ENCODE assay signal across 8 mouse cellular contexts in genomic region chr10:75872025-75872914, GRCm38 (mm10). TPM values are rescaled to one million over a fixed set of nuclear protein-coding genes. Genes with fewer than 3 reads are reported as not detected.
DNase-seq lines count a peak whose midpoint lies in the region; ATAC-seq and TF ChIP-seq lines count a peak whose summit lies in the region.

No protein-coding gene starts in this region.

- H3K27ac ChIP-seq in heart, embryonic 10.5 days, result peak overlapping the region; percentile 87
- peak overlapping the region; percentile 94 for H3K27ac ChIP-seq in ES-Bruce4 (ENCODE audit: insufficient read depth, low read length)
- peak overlapping the region; percentile 55 for H3K27ac ChIP-seq in forebrain, postnatal 0 days (ENCODE audit: low read depth, low read length)
- H3K27ac ChIP-seq in macrophage, result no peak overlapping the region

- H3K79me2 ChIP-seq in macrophage (ENCODE audit: inconsistent target), result no peaks in the 10 kb centered on the region

- no peaks in the 10 kb centered on the region; the same call in 1 of the 2 replicates for H3K27me3 ChIP-seq in heart, embryonic 10.5 days (ENCODE audit: insufficient read depth, poor library complexity, severe bottlenecking)
- no peaks in the 10 kb centered on the region for H3K27me3 ChIP-seq in ES-Bruce4 (ENCODE audit: control insufficient read depth, insufficient read depth, low read length, poor library complexity, severe bottlenecking)
- no peaks in the 10 kb centered on the region for H3K27me3 ChIP-seq in forebrain, postnatal 0 days (ENCODE audit: insufficient read depth, low read length)

- H3K36me3 ChIP-seq in heart, embryonic 10.5 days, result no peaks in the 10 kb centered on the region
- H3K36me3 ChIP-seq in ES-Bruce4 (ENCODE audit: control insufficient read depth, insufficient read depth, low read length, poor library complexity, severe bottlenecking) (no peaks in the 10 kb centered on the region), macrophage (ENCODE audit: inconsistent target) (no peaks in the 10 kb centered on the region)
- no peaks in the 10 kb centered on the region for H3K36me3 ChIP-seq in forebrain, postnatal 0 days (ENCODE audit: insufficient read depth)

- H3K9ac ChIP-seq in ES-Bruce4 (ENCODE audit: low read depth, poor library complexity, severe bottlenecking), result peak overlapping the region; percentile 75
- peak overlapping the region; percentile 45 for H3K9ac ChIP-seq in forebrain, postnatal 0 days

- peaks cover 18% of the 10 kb centered on the region for H3K4me1 ChIP-seq in heart, embryonic 10.5 days
- peaks cover 3% of the 10 kb centered on the region for H3K4me1 ChIP-seq in ES-Bruce4 (ENCODE audit: control insufficient read depth, insufficient read depth, low read length)
- H3K4me1 ChIP-seq in forebrain, postnatal 0 days (ENCODE audit: insufficient read depth), result peaks cover 13% of the 10 kb centered on the region

- H3K4me3 ChIP-seq in heart, embryonic 10.5 days, result peak overlapping the region; percentile 56
- H3K4me3 ChIP-seq in ES-Bruce4 (ENCODE audit: low read depth, low read length) (peak overlapping the region; percentile 95), macrophage (ENCODE audit: inconsistent target) (peak overlapping the region; percentile 8; the same call in 1 of the 2 replicates)
- H3K4me3 ChIP-seq in forebrain, postnatal 0 days (ENCODE audit: low read depth, low read length), result peak overlapping the region; percentile 28

- H3K4me2 ChIP-seq in forebrain, postnatal 0 days (ENCODE audit: low read depth), result peak overlapping the region; percentile 58

- DNase-seq in heart, embryonic 10.5 days (ENCODE audit: low spot score), result no peak
- no peak for DNase-seq in heart, adult 8-10 months (ENCODE audit: low spot score)
- no peak for DNase-seq in forebrain, postnatal 0 days
- no peak for DNase-seq in adrenal gland, postnatal 14 days
- DNase-seq in kidney, adult 9 months, result no peak

- H3K9me3 ChIP-seq in heart, embryonic 10.5 days, result no peaks in the 10 kb centered on the region
- no peaks in the 10 kb centered on the region for H3K9me3 ChIP-seq in ES-Bruce4 (replicated peaks; ENCODE audit: control insufficient read depth, insufficient read depth, low read length, poor library complexity, severe bottlenecking)
- H3K9me3 ChIP-seq in forebrain, postnatal 0 days (ENCODE audit: low read length), result no peaks in the 10 kb centered on the region

- peak; percentile 19 for TF ChIP-seq POLR2A in ES-Bruce4 (IDR thresholded peaks at IDR 0.05; ENCODE audit: insufficient read depth, low read length)

- TF ChIP-seq CTCF in ES-Bruce4 (IDR thresholded peaks at IDR 0.05; ENCODE audit: low read depth, low read length), result no peak
- no peak for TF ChIP-seq CTCF in forebrain, postnatal 0 days (IDR thresholded peaks at IDR 0.05; ENCODE audit: low read depth)

- no peak for ATAC-seq in forebrain, postnatal 0 days
- no peak for ATAC-seq in megakaryocyte progenitor cell, adult 5-6 weeks (replicated peaks; ENCODE audit: poor library complexity)

- TF ChIP-seq EP300 in ES-Bruce4 (IDR thresholded peaks at IDR 0.05; ENCODE audit: insufficient read depth, low read depth, low read length), result no peak

- 34% methylated on average over 10 of the region's 10 CpGs for WGBS in heart, embryonic 10.5 days
- 35% methylated on average over 10 of the region's 10 CpGs for WGBS in forebrain, postnatal 0 days
- WGBS in macrophage (ENCODE audit: missing documents), result 55% methylated on average over 10 of the region's 10 CpGs

RNA-seq across cellular contexts. Expression of gene Mif, which starts 12.2 kb away (rescaled TPM):
- 3,089 and 3,244 TPM in 2 replicates for polyA plus RNA-seq in heart, embryonic 10.5 days (2016; fragmentation: Nextera tagmentation; extraction: Ambion mirVana)
- total RNA-seq in heart, adult 8-10 months (2022), result 100 to 1,000 TPM; 216 to 258 (median 253) TPM
- polyA plus RNA-seq in ES-Bruce4 (2011; ENCODE audit: insufficient read depth, insufficient read length, low read depth, missing spikeins), result 1,651 and 1,929 TPM in 2 replicates
- 598 and 704 TPM in 2 replicates for total RNA-seq in forebrain, postnatal 0 days (2014; rRNA removed)
- polyA plus RNA-seq in forebrain, postnatal 0 days (2015; fragmentation: Nextera tagmentation; extraction: Ambion mirVana), result 2,127 and 2,602 TPM in 2 replicates
- total RNA-seq in macrophage (2018; cell fraction: chromatin; rRNA removed), result 10 to 100 TPM in 7 of 26 experiments, 1 to 10 TPM in 16, not detected in 3; 3.2 to 74.7 (median 7.6) TPM
- 100 to 1,000 TPM; 268 to 464 (median 337) TPM for total RNA-seq in macrophage (2018; cell fraction: cytosol; rRNA removed)
- total RNA-seq in macrophage (2018; cell fraction: nucleus; rRNA removed), result 10 to 100 TPM; 23.0 to 64.2 (median 37.3) TPM
- 121 to 436 TPM (median 382 TPM) in 3 replicates for polyA plus RNA-seq in macrophage (2018)
- 477 and 576 TPM in 2 replicates for total RNA-seq in megakaryocyte progenitor cell, adult 5-6 weeks (2015)
- total RNA-seq in megakaryocyte progenitor cell, adult 5-6 weeks (2017), result 746 and 790 TPM in 2 replicates
- 259 and 296 TPM in 2 replicates for total RNA-seq in adrenal gland, postnatal 14 days (2021)

RNA-seq across cellular contexts. Expression of gene Derl3, which starts 20.9 kb away (rescaled TPM):
- polyA plus RNA-seq in heart, embryonic 10.5 days (2016; fragmentation: Nextera tagmentation; extraction: Ambion mirVana), result 3.1 and 5.0 TPM in 2 replicates
- under 1 TPM in 2 of 4 experiments, not detected in 2; 0.34 to 0.35 TPM for total RNA-seq in heart, adult 8-10 months (2022)
- polyA plus RNA-seq in ES-Bruce4 (2011; ENCODE audit: insufficient read depth, insufficient read length, low read depth, missing spikeins) (9.6 and 13.8 TPM in 2 replicates), macrophage (2018) (not detected in 3 replicates)
- 2.1 and 4.7 TPM in 2 replicates for total RNA-seq in forebrain, postnatal 0 days (2014; rRNA removed)
- polyA plus RNA-seq in forebrain, postnatal 0 days (2015; fragmentation: Nextera tagmentation; extraction: Ambion mirVana), result 1.4 and 1.7 TPM in 2 replicates
- total RNA-seq in macrophage (2018; cell fraction: chromatin; rRNA removed), result not detected
- total RNA-seq in macrophage (2018; cell fraction: cytosol; rRNA removed), result under 1 TPM in 12 of 26 experiments, not detected in 14; 0.09 to 0.66 (median 0.30) TPM
- total RNA-seq in macrophage (2018; cell fraction: nucleus; rRNA removed), result 1 to 10 TPM in 2 of 26 experiments, under 1 TPM in 7, not detected in 17; 0.40 to 1.3 (median 0.83) TPM
- 0.54 and 0.64 TPM in 2 replicates for total RNA-seq in megakaryocyte progenitor cell, adult 5-6 weeks (2015)
- total RNA-seq in megakaryocyte progenitor cell, adult 5-6 weeks (2017), result 0.95 and 2.2 TPM in 2 replicates
- 1.8 and 1.9 TPM in 2 replicates for total RNA-seq in adrenal gland, postnatal 14 days (2021)

RNA-seq across cellular contexts. Expression of gene Gstt2, which starts 35.0 kb away (rescaled TPM):
- polyA plus RNA-seq in heart, embryonic 10.5 days (2016; fragmentation: Nextera tagmentation; extraction: Ambion mirVana), result 8.7 and 11.4 TPM in 2 replicates
- total RNA-seq in heart, adult 8-10 months (2022), result 10 to 100 TPM in 3 of 4 experiments, 1 to 10 TPM in 1; 7.3 to 16.9 (median 13.2) TPM
- polyA plus RNA-seq in ES-Bruce4 (2011; ENCODE audit: insufficient read depth, insufficient read length, low read depth, missing spikeins), result 26.3 and 31.9 TPM in 2 replicates
- total RNA-seq in forebrain, postnatal 0 days (2014; rRNA removed), result 4.5 and 5.1 TPM in 2 replicates
- 7.4 and 7.8 TPM in 2 replicates for polyA plus RNA-seq in forebrain, postnatal 0 days (2015; fragmentation: Nextera tagmentation; extraction: Ambion mirVana)
- total RNA-seq in macrophage (2018; cell fraction: chromatin; rRNA removed), result 10 to 100 TPM; 12.9 to 63.7 (median 26.1) TPM
- 10 to 100 TPM in 8 of 26 experiments, 1 to 10 TPM in 18; 3.9 to 14.5 (median 8.0) TPM for total RNA-seq in macrophage (2018; cell fraction: cytosol; rRNA removed)
- 10 to 100 TPM; 18.2 to 64.6 (median 29.2) TPM for total RNA-seq in macrophage (2018; cell fraction: nucleus; rRNA removed)
- polyA plus RNA-seq in macrophage (2018), result 6.2 to 19.7 TPM (median 10.8 TPM) in 3 replicates
- 23.8 and 24.1 TPM in 2 replicates for total RNA-seq in megakaryocyte progenitor cell, adult 5-6 weeks (2015)
- total RNA-seq in megakaryocyte progenitor cell, adult 5-6 weeks (2017), result 14.2 and 21.6 TPM in 2 replicates
- total RNA-seq in adrenal gland, postnatal 14 days (2021), result 33.3 and 40.9 TPM in 2 replicates

RNA-seq across cellular contexts. Expression of gene Smarcb1, which starts 49.1 kb away (rescaled TPM):
- 157 and 204 TPM in 2 replicates for polyA plus RNA-seq in heart, embryonic 10.5 days (2016; fragmentation: Nextera tagmentation; extraction: Ambion mirVana)
- total RNA-seq in heart, adult 8-10 months (2022), result 10 to 100 TPM; 17.3 to 25.0 (median 21.4) TPM
- polyA plus RNA-seq in ES-Bruce4 (2011; ENCODE audit: insufficient read depth, insufficient read length, low read depth, missing spikeins) (71.1 and 79.6 TPM in 2 replicates), macrophage (2018) (36.6 to 53.9 TPM (median 38.3 TPM) in 3 replicates)
- total RNA-seq in forebrain, postnatal 0 days (2014; rRNA removed), result 155 and 173 TPM in 2 replicates
- 239 and 246 TPM in 2 replicates for polyA plus RNA-seq in forebrain, postnatal 0 days (2015; fragmentation: Nextera tagmentation; extraction: Ambion mirVana)
- total RNA-seq in macrophage (2018; cell fraction: chromatin; rRNA removed), result 10 to 100 TPM; 17.9 to 73.8 (median 50.0) TPM
- 10 to 100 TPM; 36.6 to 53.9 (median 47.9) TPM for total RNA-seq in macrophage (2018; cell fraction: cytosol; rRNA removed)
- 10 to 100 TPM; 22.2 to 73.1 (median 42.8) TPM for total RNA-seq in macrophage (2018; cell fraction: nucleus; rRNA removed)
- total RNA-seq in megakaryocyte progenitor cell, adult 5-6 weeks (2015), result 66.3 and 72.0 TPM in 2 replicates
- total RNA-seq in megakaryocyte progenitor cell, adult 5-6 weeks (2017), result 77.3 and 86.5 TPM in 2 replicates
- total RNA-seq in adrenal gland, postnatal 14 days (2021), result 75.0 and 79.3 TPM in 2 replicates

RNA-seq across cellular contexts. Expression of gene Gstt4, which starts 49.9 kb away (rescaled TPM):
- polyA plus RNA-seq in heart, embryonic 10.5 days (2016; fragmentation: Nextera tagmentation; extraction: Ambion mirVana), result not detected in 2 replicates
- not detected for total RNA-seq in heart, adult 8-10 months (2022)
- not detected in 2 replicates for polyA plus RNA-seq in ES-Bruce4 (2011; ENCODE audit: insufficient read depth, insufficient read length, low read depth, missing spikeins)
- total RNA-seq in forebrain, postnatal 0 days (2014; rRNA removed), result not detected in 2 replicates
- polyA plus RNA-seq in forebrain, postnatal 0 days (2015; fragmentation: Nextera tagmentation; extraction: Ambion mirVana), result not detected in 2 replicates
- 1 to 10 TPM in 3 of 26 experiments, not detected in 23; 1.1 to 2.5 (median 1.7) TPM for total RNA-seq in macrophage (2018; cell fraction: chromatin; rRNA removed)
- total RNA-seq in macrophage (2018; cell fraction: cytosol; rRNA removed), result 1 to 10 TPM in 6 of 26 experiments, under 1 TPM in 8, not detected in 12; 0.17 to 2.2 (median 0.84) TPM
- total RNA-seq in macrophage (2018; cell fraction: nucleus; rRNA removed), result 1 to 10 TPM in 9 of 26 experiments, under 1 TPM in 4, not detected in 13; 0.60 to 3.2 (median 1.4) TPM
- polyA plus RNA-seq in macrophage (2018), result not detected in 3 replicates
- total RNA-seq in megakaryocyte progenitor cell, adult 5-6 weeks (2015), result not detected in 2 replicates
- not detected in 2 replicates for total RNA-seq in megakaryocyte progenitor cell, adult 5-6 weeks (2017)
- 0.59 and 0.79 TPM in 2 replicates for total RNA-seq in adrenal gland, postnatal 14 days (2021)

Comparison
In these comparisons a context has a peak if more than half of its experiments do, and no peak if none do; other contexts are left out.
1. H3K4me3 ChIP-seq: peak in every context shown above with its lines; median percentile 95 in ES-Bruce4; 56 in heart, embryonic 10.5 days; 28 in forebrain, postnatal 0 days; 8 in macrophage.